Mouse (Mus musculus): Measurements from ENCODE around the gene Atxn1. TPM values are rescaled to one million over a fixed set of nuclear protein-coding genes. Genes with fewer than 3 reads are reported as not detected.

Atxn1 gene
- total and polyA plus RNA-seq, 3 experiments, result 9.4 to 61.0 (median 25.0) TPM

GRCm38 (mm10) chr13:45684891-45685311 lies 279.9 kb downstream of the Atxn1 start:
- no peak for ATAC-seq (ENCODE audit: extremely low read depth, insufficient number of reproducible peaks, low FRiP score, poor library complexity, severe bottlenecking)
- TF ChIP-seq GATA1 (IDR thresholded peaks at IDR 0.05; ENCODE audit: borderline replicate concordance, low read length) (no peak), POLR2AphosphoS5 (IDR thresholded peaks at IDR 0.05; ENCODE audit: insufficient replicate concordance, low read depth, low read length) (no peak), GATA2 (IDR thresholded peaks at IDR 0.05; ENCODE audit: borderline replicate concordance, low read depth, low read length) (no peak), TAL1 (conservative IDR thresholded peaks at IDR 0.05; ENCODE audit: low read depth, low read length) (no peak), CTCF (IDR thresholded peaks at IDR 0.05; ENCODE audit: low read depth, low read length) (no peak)
- H3K4me1 ChIP-seq (ENCODE audit: insufficient read depth, low read depth, low read length), result no peaks in the 10 kb centered on the region
- H3K27me3 ChIP-seq (ENCODE audit: insufficient read depth, low read length), result no peaks in the 10 kb centered on the region
- H3K36me3 ChIP-seq (replicated peaks), result peaks cover 36% of the 10 kb centered on the region
- no peaks in the 10 kb centered on the region for H3K9me3 ChIP-seq (replicated peaks)
- no peak for DNase-seq (ENCODE audit: low spot score)
- no peak overlapping the region for H3K4me3 ChIP-seq (ENCODE audit: low read depth, low read length)

GRCm38 (mm10) chr13:45683991-45684390 lies 280.8 kb downstream of the Atxn1 start:
- no peaks in the 10 kb centered on the region for H3K9me3 ChIP-seq (replicated peaks)
- DNase-seq (ENCODE audit: low spot score), result no peak
- TF ChIP-seq CTCF (IDR thresholded peaks at IDR 0.05; ENCODE audit: low read depth, low read length) (no peak), GATA2 (IDR thresholded peaks at IDR 0.05; ENCODE audit: borderline replicate concordance, low read depth, low read length) (no peak)
- no peaks in the 10 kb centered on the region for H3K4me1 ChIP-seq (ENCODE audit: insufficient read depth, low read depth, low read length)
- peaks cover 33% of the 10 kb centered on the region for H3K36me3 ChIP-seq (replicated peaks)
- no peak for ATAC-seq (ENCODE audit: extremely low read depth, insufficient number of reproducible peaks, low FRiP score, poor library complexity, severe bottlenecking)
- no peaks in the 10 kb centered on the region for H3K27me3 ChIP-seq (ENCODE audit: insufficient read depth, low read length)
- H3K4me3 ChIP-seq (ENCODE audit: low read depth, low read length), result no peak overlapping the region

- TF ChIP-seq GATA1 (IDR thresholded peaks at IDR 0.05; ENCODE audit: borderline replicate concordance, low read length) (no peak), GATA2 (IDR thresholded peaks at IDR 0.05; ENCODE audit: borderline replicate concordance, low read depth, low read length) (no peak), POLR2AphosphoS5 (IDR thresholded peaks at IDR 0.05; ENCODE audit: insufficient replicate concordance, low read depth, low read length) (no peak), TAL1 (conservative IDR thresholded peaks at IDR 0.05; ENCODE audit: low read depth, low read length) (no peak), CTCF (IDR thresholded peaks at IDR 0.05; ENCODE audit: low read depth, low read length) (no peak)
- Histone ChIP-seq H3K4me3 (ENCODE audit: low read depth, low read length) (no peak overlapping the region), H3K4me1 (ENCODE audit: insufficient read depth, low read depth, low read length) (no peaks in the 10 kb centered on the region), H3K36me3 (replicated peaks) (peaks cover 32% of the 10 kb centered on the region), H3K9me3 (replicated peaks) (no peaks in the 10 kb centered on the region), H3K27me3 (ENCODE audit: insufficient read depth, low read length) (no peaks in the 10 kb centered on the region)
- DNase-seq (ENCODE audit: low spot score) (no peak), ATAC-seq (ENCODE audit: extremely low read depth, insufficient number of reproducible peaks, low FRiP score, poor library complexity, severe bottlenecking) (no peak)
Observed at GRCm38 (mm10) chr13:45681196-45681595, 283.6 kb downstream of the Atxn1 start.

GRCm38 (mm10) chr13:45680651-45681050 lies 284.2 kb downstream of the Atxn1 start:
- no peak for DNase-seq (ENCODE audit: low spot score)

GRCm38 (mm10) chr13:45679096-45679495 lies 285.7 kb downstream of the Atxn1 start:
- Histone ChIP-seq H3K4me1 (ENCODE audit: insufficient read depth, low read depth, low read length) (no peaks in the 10 kb centered on the region), H3K9me3 (replicated peaks) (no peaks in the 10 kb centered on the region), H3K27me3 (ENCODE audit: insufficient read depth, low read length) (no peaks in the 10 kb centered on the region), H3K36me3 (replicated peaks) (peaks cover 23% of the 10 kb centered on the region), H3K4me3 (ENCODE audit: low read depth, low read length) (no peak overlapping the region)
- DNase-seq (ENCODE audit: low spot score) (no peak), ATAC-seq (ENCODE audit: extremely low read depth, insufficient number of reproducible peaks, low FRiP score, poor library complexity, severe bottlenecking) (no peak)
- TF ChIP-seq POLR2AphosphoS5 (IDR thresholded peaks at IDR 0.05; ENCODE audit: insufficient replicate concordance, low read depth, low read length) (no peak), GATA2 (IDR thresholded peaks at IDR 0.05; ENCODE audit: borderline replicate concordance, low read depth, low read length) (no peak), CTCF (IDR thresholded peaks at IDR 0.05; ENCODE audit: low read depth, low read length) (no peak), TAL1 (conservative IDR thresholded peaks at IDR 0.05; ENCODE audit: low read depth, low read length) (no peak), GATA1 (IDR thresholded peaks at IDR 0.05; ENCODE audit: borderline replicate concordance, low read length) (no peak)

More at GRCm38 (mm10) chr13:45680651-45681050, 284.2 kb downstream of the Atxn1 start:
- no peaks in the 10 kb centered on the region for H3K27me3 ChIP-seq (ENCODE audit: insufficient read depth, low read length)
- ATAC-seq (ENCODE audit: extremely low read depth, insufficient number of reproducible peaks, low FRiP score, poor library complexity, severe bottlenecking), result no peak
- H3K9me3 ChIP-seq (replicated peaks), result no peaks in the 10 kb centered on the region
- H3K4me3 ChIP-seq (ENCODE audit: low read depth, low read length), result no peak overlapping the region
- H3K4me1 ChIP-seq (ENCODE audit: insufficient read depth, low read depth, low read length), result no peaks in the 10 kb centered on the region
- TF ChIP-seq CTCF (IDR thresholded peaks at IDR 0.05; ENCODE audit: low read depth, low read length) (no peak), GATA1 (IDR thresholded peaks at IDR 0.05; ENCODE audit: borderline replicate concordance, low read length) (no peak), GATA2 (IDR thresholded peaks at IDR 0.05; ENCODE audit: borderline replicate concordance, low read depth, low read length) (no peak), POLR2AphosphoS5 (IDR thresholded peaks at IDR 0.05; ENCODE audit: insufficient replicate concordance, low read depth, low read length) (no peak), TAL1 (conservative IDR thresholded peaks at IDR 0.05; ENCODE audit: low read depth, low read length) (no peak)
- peaks cover 31% of the 10 kb centered on the region for H3K36me3 ChIP-seq (replicated peaks)

GRCm38 (mm10) chr13:45672628-45673027 lies 292.2 kb downstream of the Atxn1 start:
- Histone ChIP-seq H3K9me3 (replicated peaks) (no peaks in the 10 kb centered on the region), H3K4me1 (ENCODE audit: insufficient read depth, low read depth, low read length) (no peaks in the 10 kb centered on the region), H3K4me3 (ENCODE audit: low read depth, low read length) (no peak overlapping the region), H3K36me3 (replicated peaks) (peaks cover 18% of the 10 kb centered on the region), H3K27me3 (ENCODE audit: insufficient read depth, low read length) (no peaks in the 10 kb centered on the region)
- DNase-seq (ENCODE audit: low spot score) (no peak), ATAC-seq (ENCODE audit: extremely low read depth, insufficient number of reproducible peaks, low FRiP score, poor library complexity, severe bottlenecking) (no peak)
- TF ChIP-seq GATA1 (IDR thresholded peaks at IDR 0.05; ENCODE audit: borderline replicate concordance, low read length) (no peak), GATA2 (IDR thresholded peaks at IDR 0.05; ENCODE audit: borderline replicate concordance, low read depth, low read length) (no peak), CTCF (IDR thresholded peaks at IDR 0.05; ENCODE audit: low read depth, low read length) (no peak), TAL1 (conservative IDR thresholded peaks at IDR 0.05; ENCODE audit: low read depth, low read length) (no peak), POLR2AphosphoS5 (IDR thresholded peaks at IDR 0.05; ENCODE audit: insufficient replicate concordance, low read depth, low read length) (no peak)
